Mouse (Mus musculus) heart, adult 2 months (tissue): Measurements from ENCODE around the gene Rbmx. TPM values are rescaled to one million over a fixed set of nuclear protein-coding genes. Genes with fewer than 3 reads are reported as not detected.

ENCODE experiments used
- DNase-seq, 2 experiments: peaks; one replicate each; pipeline ENCODE4 v3.0.0; 2021
- H3K27ac ChIP-seq: fragments of 200-600 bp; 2 replicates; pipeline ENCODE4 v1.8.1; 2022
- H3K27me3 ChIP-seq: fragments of 200-500 bp; 2 replicates; pipeline ENCODE4 v1.6.1; 2012; ENCODE audit warnings: mild to moderate bottlenecking, low read length, inconsistent platforms, mixed read lengths; ENCODE audit not compliant: control insufficient read depth, insufficient read depth
- H3K36me3 ChIP-seq: fragments of 200-500 bp; 2 replicates; pipeline ENCODE4 v1.6.1; 2012; ENCODE audit warnings: low read length, inconsistent platforms; ENCODE audit not compliant: control insufficient read depth, insufficient read depth
- H3K4me1 ChIP-seq: fragments of 200-500 bp; 2 replicates; pipeline ENCODE4 v1.6.1; 2011; ENCODE audit warnings: low read length; ENCODE audit not compliant: control insufficient read depth, insufficient read depth
- H3K4me3 ChIP-seq: fragments of 200-600 bp; 2 replicates; pipeline ENCODE4 v1.8.1; 2022
- H3K79me2 ChIP-seq: fragments of 200-500 bp; replicated peaks from 2 replicates; pipeline ENCODE4 v1.6.1; 2012; ENCODE audit warnings: mild to moderate bottlenecking, inconsistent platforms, low read length, moderate library complexity, mixed read lengths; ENCODE audit not compliant: control insufficient read depth, insufficient read depth
- H3K9ac ChIP-seq: fragments of 200-500 bp; 2 replicates; pipeline ENCODE4 v1.6.1; 2012; ENCODE audit warnings: low read depth, mild to moderate bottlenecking, control low read depth, inconsistent platforms, low read length, mixed read lengths
- CTCF ChIP-seq: fragments of 200-600 bp; IDR thresholded peaks from 2 replicates; pipeline ENCODE4 v1.8.1; 2022; ENCODE audit warnings: antibody characterized with exemption, mild to moderate bottlenecking, moderate library complexity
- EP300 ChIP-seq: fragments of 200-500 bp; IDR thresholded peaks from 2 replicates; pipeline ENCODE4 v1.6.1; 2011; ENCODE audit warnings: low read depth, low read length, control low read depth; ENCODE audit not compliant: insufficient read depth
- POLR2A ChIP-seq: fragments of 200-500 bp; IDR thresholded peaks from 2 replicates; pipeline ENCODE4 v1.6.1; 2011; ENCODE audit warnings: mild to moderate bottlenecking, low read depth, low read length, control low read depth; ENCODE audit not compliant: insufficient read depth
- WGBS: fragments of 180-500 bp; shearing (Covaris S2); methylation state at CpG from one replicate; pipeline ENCODE4 v1.1.7; 2018; 5-methylcytosine and 5-hydroxymethylcytosine counted together
- intact Hi-C: fragments of 180-260 bp; cut with DNase I; formaldehyde crosslinking; loops from one replicate; pipeline ENCODE4 v1.15.1; 2025
- long read RNA-seq: library from polyadenylated mRNA; stranded (forward); transcript quantifications from one replicate; pipeline ENCODE4 v2.0.0, GENCODE M21; 2021
- polyA plus RNA-seq: library from polyadenylated mRNA; depleted of rRNA; stranded (reverse); fragments of >200 nt; gene quantifications from 2 replicates; pipeline ENCODE4 v1.2.3, GENCODE M21; 2012; rRNA removed
- total RNA-seq, 2 experiments: library from RNA; stranded (reverse); gene quantifications; 2 replicates each; pipeline ENCODE4 v1.2.3; 2021

The Rbmx gene
- total RNA-seq (10 to 100 TPM; 19.7 to 22.6 TPM), polyA plus RNA-seq (16.6 and 26.0 TPM in 2 replicates)
- long read RNA-seq, partial matches to known transcripts = 7 of 19 reads
- long read RNA-seq, other reads (novel, unspliced or antisense) = 7 of 19 reads

GRCm38 (mm10) chrX:57392367-57393246, at the start of gene Rbmx:
Gene Rbmx (minus strand): TSS chrX:57393036.
- Histone ChIP-seq H3K27me3 (no peaks in the 10 kb centered on the region), H3K27ac (peak within 1 kb of the TSS; percentile 93), H3K4me3 (peak within 1 kb of the TSS; percentile 71), H3K79me2 (no peaks in the 10 kb centered on the region), H3K9ac (peak within 1 kb of the TSS; percentile 77), H3K36me3 (peaks cover 10% of the 10 kb centered on the region), H3K4me1 (no peaks in the 10 kb centered on the region; the same call in 1 of the 2 replicates)
- peak; percentile 78 to 87 for DNase-seq
- WGBS = 15% methylated on average over 50 of the region's 50 CpGs
- intact Hi-C loops = loop anchor here (5.0 kb wide), 2 partner anchors 55 to 155 kb away; partner anchors contain the start of gene Arhgef6
- peak; percentile 93 for TF ChIP-seq POLR2A
- TF ChIP-seq CTCF = no peak

GRCm38 (mm10) chrX:57433897-57434296, 41.1 kb upstream of the Rbmx start:
- Histone ChIP-seq H3K79me2 (no peaks in the 10 kb centered on the region), H3K9ac (no peak overlapping the region), H3K27me3 (no peaks in the 10 kb centered on the region), H3K36me3 (no peaks in the 10 kb centered on the region), H3K4me3 (no peak overlapping the region), H3K27ac (no peak overlapping the region), H3K4me1 (no peaks in the 10 kb centered on the region)
- TF ChIP-seq EP300 = no peak
- no peak for TF ChIP-seq CTCF
- TF ChIP-seq POLR2A = no peak
- WGBS = 91% methylated on average over 2 of the region's 2 CpGs
- DNase-seq = no peak
- intact Hi-C loops = no loop called here

GRCm38 (mm10) chrX:57431610-57432009, 38.8 kb upstream of the Rbmx start:
- DNase-seq = no peak

GRCm38 (mm10) chrX:57408769-57409168, 15.9 kb upstream of the Rbmx start, which contains the start of gene Gm364:
Gene Gm364 (plus strand): TSS chrX:57409154.
- TF ChIP-seq POLR2A (no peak), EP300 (no peak), CTCF (no peak)
- DNase-seq = no peak
- Histone ChIP-seq H3K9ac (no peak within 1 kb of the TSS), H3K27ac (no peak within 1 kb of the TSS), H3K4me1 (no peaks in the 10 kb centered on the region), H3K4me3 (no peak within 1 kb of the TSS), H3K27me3 (no peaks in the 10 kb centered on the region), H3K79me2 (no peaks in the 10 kb centered on the region), H3K36me3 (no peaks in the 10 kb centered on the region)
- intact Hi-C loops = no loop called here
- 88% methylated on average over 12 of the region's 12 CpGs for whole genome bisulfite sequencing

More at GRCm38 (mm10) chrX:57431610-57432009, 38.8 kb upstream of the Rbmx start:
- H3K4me1 ChIP-seq = no peaks in the 10 kb centered on the region
- H3K27ac ChIP-seq = no peak overlapping the region
- 4% methylated on average over 2 of the region's 2 CpGs for WGBS
- TF ChIP-seq POLR2A = no peak
- TF ChIP-seq CTCF = peak; percentile 78
- H3K79me2 ChIP-seq = no peaks in the 10 kb centered on the region
- no peaks in the 10 kb centered on the region for H3K36me3 ChIP-seq
- intact Hi-C loops = loop anchor here (2.0 kb wide), 1 partner anchor 243 kb away; no protein-coding TSS in a partner anchor
- no peaks in the 10 kb centered on the region for H3K27me3 ChIP-seq
- no peak overlapping the region for H3K4me3 ChIP-seq
- H3K9ac ChIP-seq = no peak overlapping the region

GRCm38 (mm10) chrX:57403651-57404050, 10.8 kb upstream of the Rbmx start:
- Histone ChIP-seq H3K9ac (no peak overlapping the region), H3K4me1 (no peaks in the 10 kb centered on the region), H3K27ac (no peak overlapping the region), H3K79me2 (no peaks in the 10 kb centered on the region), H3K27me3 (no peaks in the 10 kb centered on the region), H3K4me3 (no peak overlapping the region), H3K36me3 (no peaks in the 10 kb centered on the region)
- TF ChIP-seq CTCF = peak; percentile 58
- TF ChIP-seq EP300 = no peak
- intact Hi-C loops = no loop called here
- DNase-seq = no peak

- Histone ChIP-seq H3K27ac (no peak overlapping the region), H3K4me3 (no peak overlapping the region), H3K36me3 (no peaks in the 10 kb centered on the region), H3K79me2 (no peaks in the 10 kb centered on the region), H3K27me3 (no peaks in the 10 kb centered on the region), H3K4me1 (no peaks in the 10 kb centered on the region), H3K9ac (no peak overlapping the region)
- intact Hi-C loops = no loop called here
- WGBS = 58% methylated on average over 1 of the region's 1 CpGs
- no peak for TF ChIP-seq EP300
- TF ChIP-seq POLR2A = no peak
- no peak for TF ChIP-seq CTCF
- no peak for DNase-seq
Observed at GRCm38 (mm10) chrX:57401388-57401787, 8.6 kb upstream of the Rbmx start.
